Mouse (Mus musculus) cerebellum, adult 18-20 months (tissue): ENCODE data around the gene Tcirg1.

Experiments used
- DNase-seq, 2 experiments: peaks; one replicate each; pipeline ENCODE4 v3.0.0; 2021

Gene Tcirg1

DNA sequence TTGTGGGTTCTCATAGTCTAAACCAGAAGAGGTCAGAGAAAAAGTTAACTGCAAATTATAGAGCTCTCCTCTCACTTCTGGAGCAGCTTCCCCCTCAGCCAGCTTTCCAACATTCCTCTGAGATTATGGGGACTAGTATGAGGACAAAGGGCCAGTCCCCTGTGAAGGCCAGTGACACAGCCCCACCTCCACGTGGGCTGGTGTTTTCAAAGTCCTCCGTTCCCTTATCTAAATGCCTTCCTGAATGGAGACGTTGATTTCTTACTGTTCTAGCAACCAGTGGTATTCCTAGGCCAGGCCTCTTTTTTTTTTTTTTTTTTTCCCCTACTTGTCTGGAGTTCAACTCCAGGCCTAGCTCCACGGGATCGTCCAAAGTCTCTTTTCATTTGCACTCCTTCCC lies 56.9 kb downstream of the Tcirg1 start:
- DNase-seq: no peak

DNA sequence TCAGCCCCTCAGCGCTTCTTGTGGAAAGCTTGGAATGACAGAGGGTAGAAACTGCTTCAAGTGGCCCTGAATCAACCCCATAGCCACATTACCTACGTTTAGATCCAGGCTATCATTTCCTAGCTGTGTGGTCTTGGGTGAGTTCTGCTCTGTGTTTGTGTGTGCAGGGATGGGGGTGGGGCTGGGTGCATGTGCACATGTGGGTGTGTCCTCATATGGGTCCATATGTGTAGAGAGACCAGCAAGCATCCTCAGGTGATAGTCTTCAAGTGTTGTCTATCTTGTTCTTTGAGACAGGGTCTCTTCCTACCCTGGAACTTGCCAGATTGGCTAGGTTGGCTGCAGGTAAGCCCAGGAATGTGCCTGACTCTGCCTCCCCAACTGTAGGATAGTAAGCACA lies 57.7 kb downstream of the Tcirg1 start:
- DNase-seq: no peak

DNA sequence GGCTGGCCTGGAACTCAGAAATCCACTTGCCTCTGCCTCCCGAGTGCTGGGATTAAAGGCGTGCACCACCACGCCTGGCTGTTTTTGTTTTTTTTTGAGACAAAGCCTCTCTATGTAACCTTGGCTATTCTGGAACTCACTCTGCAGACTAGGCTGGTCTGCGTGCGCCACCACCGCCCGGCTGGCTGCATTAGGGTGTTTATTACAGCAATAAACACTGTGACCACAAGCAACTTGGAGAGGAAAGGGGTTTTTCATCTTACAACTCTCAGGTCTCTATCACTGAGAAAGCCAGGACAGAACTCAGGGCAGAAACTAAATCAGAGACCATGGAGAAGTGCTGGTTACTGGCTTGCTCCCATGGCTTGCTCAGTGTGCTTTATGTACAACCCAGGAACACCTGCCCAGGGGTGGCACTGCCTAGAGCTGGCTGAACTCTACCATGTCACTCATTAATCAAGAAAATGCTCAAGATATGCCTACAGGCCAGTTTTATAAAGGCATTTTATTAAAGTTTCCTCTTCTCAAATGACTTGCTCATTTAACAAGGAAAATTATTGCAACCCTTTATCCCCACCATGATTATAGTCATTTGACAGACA lies 58.6 kb downstream of the Tcirg1 start:
- DNase-seq: no peak

DNA sequence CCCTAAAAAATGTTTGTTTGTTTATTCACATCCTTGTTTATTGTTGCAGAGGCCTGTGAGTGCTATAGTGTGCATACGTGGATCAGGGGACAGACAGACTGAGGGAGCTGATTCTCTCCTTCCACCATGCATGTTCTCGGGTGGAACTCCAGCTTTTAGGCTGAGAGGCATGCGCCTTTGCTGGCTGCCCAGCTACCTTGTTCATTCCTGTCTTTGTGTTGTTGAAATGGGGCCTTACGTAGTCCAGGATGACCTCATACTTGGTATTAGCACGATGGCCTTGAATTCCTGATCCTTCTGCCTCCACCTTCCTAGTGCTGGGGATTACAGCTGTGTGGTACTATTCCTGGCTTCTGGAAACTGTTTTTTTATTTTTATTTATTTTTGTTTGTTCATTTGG lies 59.2 kb downstream of the Tcirg1 start:
- DNase-seq: no peak

DNA sequence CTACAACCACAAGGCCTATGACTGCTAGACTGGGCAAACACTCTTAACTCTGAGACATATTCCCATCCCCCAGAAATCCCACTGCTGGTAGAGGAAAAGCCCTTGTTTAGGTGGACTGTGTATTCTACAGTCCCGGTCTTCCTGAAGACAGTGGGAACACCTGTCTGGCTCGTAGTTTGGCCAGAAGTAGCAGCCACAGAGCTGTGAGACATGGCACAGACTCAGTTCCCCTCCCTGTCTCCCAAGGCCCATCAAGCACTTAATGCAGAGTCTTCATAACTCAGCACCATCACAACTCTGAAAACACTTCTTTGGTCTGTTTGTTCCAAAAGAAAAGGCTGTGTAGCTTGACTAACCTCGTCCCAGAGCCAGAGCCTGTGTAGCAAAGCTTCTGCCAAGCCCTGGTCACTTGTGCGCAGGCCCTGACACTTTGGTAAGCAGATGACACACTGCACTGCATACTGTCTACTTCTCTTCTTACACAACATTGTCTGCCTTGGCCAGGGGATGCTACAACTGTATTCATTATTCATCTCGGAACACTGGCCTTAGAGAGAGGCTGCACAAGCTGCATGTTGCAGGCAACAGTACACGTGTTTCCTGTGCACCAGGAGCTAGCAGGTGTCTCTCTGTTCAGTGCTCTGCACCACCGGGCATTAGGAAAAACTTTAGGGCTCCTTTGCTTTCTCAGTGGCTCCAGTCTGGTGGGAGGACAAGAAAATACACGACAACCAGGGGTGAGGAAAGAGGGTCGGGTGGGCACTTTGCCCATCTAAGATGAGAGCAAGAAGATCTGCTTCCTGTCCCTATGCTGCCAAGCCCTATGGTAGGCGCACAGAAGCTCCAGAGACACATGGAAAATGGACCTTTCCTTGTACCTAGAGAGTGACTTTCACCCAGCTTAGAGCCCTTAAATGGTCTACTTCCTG lies 60.0 kb downstream of the Tcirg1 start:
- DNase-seq: no peak
